ENCODE assay signal across 10 mouse cellular contexts in genomic region chr11:100694926-100695325, GRCm38 (mm10). TPM values are rescaled to one million over a fixed set of nuclear protein-coding genes. Genes with fewer than 3 reads are reported as not detected.
DNase-seq lines count a peak whose midpoint lies in the region; ATAC-seq and TF ChIP-seq lines count a peak whose summit lies in the region.
"Had no signal": no experiment of that assay in that cellular context is flagged by ENCODE, and none has a peak within 500 bp of the region (broad histone marks: within the 10 kb centered on the region; RNA-seq: fewer than 3 reads in every experiment).

No protein-coding gene starts in this region.

- no peak for ATAC-seq in CD4-positive, CD25-positive, alpha-beta regulatory T cell, adult 4 months
- peak; percentile 82 for ATAC-seq in megakaryocyte, adult 5-6 weeks (ENCODE audit: poor library complexity, severe bottlenecking)

- DNase-seq in CD4-positive, CD25-positive, alpha-beta regulatory T cell, adult 2 months (ENCODE audit: low read depth, low spot score) = peak; percentile 81
- peak; percentile 81 for DNase-seq in 3T3-L1 (ENCODE audit: low read depth, low spot score)
- DNase-seq in frontal cortex, postnatal 36 days (ENCODE audit: low spot score in 2 of 2) = peak; percentile 77 to 79
- peak; percentile 81 for DNase-seq in kidney, postnatal 14 days
- DNase-seq in spleen, postnatal 14 days (ENCODE audit: low spot score in 2 of 2) = peak; percentile 56 to 77

- no peak overlapping the region for H3K4me3 ChIP-seq in bone marrow, adult 2 months (replicated peaks; ENCODE audit: control insufficient read depth, low read depth, low read length)
- H3K4me3 ChIP-seq: stomach, embryonic 15.5 days had no signal

- no peaks in the 10 kb centered on the region for H3K4me1 ChIP-seq in bone marrow, adult 2 months (ENCODE audit: control insufficient read depth, insufficient read depth, low read length)

- TF ChIP-seq CTCF in bone marrow, adult 2 months (IDR thresholded peaks at IDR 0.05; ENCODE audit: control insufficient read depth, insufficient read depth, low read length) = peak; percentile 94

- no peak overlapping the region for H3K27ac ChIP-seq in bone marrow, adult 2 months (ENCODE audit: control insufficient read depth, insufficient read depth, low read depth, low read length, poor library complexity)
- H3K27ac ChIP-seq: stomach, embryonic 15.5 days had no signal

- WGBS in bone marrow, adult 2 months = 38% methylated on average over 5 of the region's 5 CpGs

- TF ChIP-seq POLR2A in bone marrow, adult 2 months (IDR thresholded peaks at IDR 0.05; ENCODE audit: borderline replicate concordance, control insufficient read depth, low read depth, low read length) = no peak

RNA-seq across cellular contexts. Expression of gene Zfp385c, which starts 2.7 kb away (rescaled TPM):
- polyA plus RNA-seq in CD4-positive, CD25-positive, alpha-beta regulatory T cell, adult 4 months (2017; shearing (Covaris generic)) = under 1 TPM in 1 of 2 experiments, not detected in 1; 0.23 TPM
- not detected in 2 replicates for polyA plus RNA-seq in bone marrow, adult 2 months (2011; ENCODE audit: insufficient read depth, insufficient read length, low replicate concordance, missing spikeins)
- total RNA-seq in megakaryocyte, adult 5-6 weeks (2015) = not detected in 2 replicates
- total RNA-seq in megakaryocyte, adult 5-6 weeks (2017) = not detected in 2 replicates

RNA-seq across cellular contexts. Expression of gene Dhx58, which starts 9.1 kb away (rescaled TPM):
- polyA plus RNA-seq in CD4-positive, CD25-positive, alpha-beta regulatory T cell, adult 4 months (2017; shearing (Covaris generic)) = 10 to 100 TPM; 31.6 to 60.3 TPM
- 13.2 and 34.6 TPM in 2 replicates for polyA plus RNA-seq in bone marrow, adult 2 months (2011; ENCODE audit: insufficient read depth, insufficient read length, low replicate concordance, missing spikeins)
- total RNA-seq in megakaryocyte, adult 5-6 weeks (2015) = 23.7 and 24.9 TPM in 2 replicates
- 36.9 and 50.9 TPM in 2 replicates for total RNA-seq in megakaryocyte, adult 5-6 weeks (2017)

RNA-seq across cellular contexts. Expression of gene Kat2a, which starts 17.3 kb away (rescaled TPM):
- polyA plus RNA-seq in CD4-positive, CD25-positive, alpha-beta regulatory T cell, adult 4 months (2017; shearing (Covaris generic)) = 10 to 100 TPM; 11.1 to 13.2 TPM
- 7.6 and 16.3 TPM in 2 replicates for polyA plus RNA-seq in bone marrow, adult 2 months (2011; ENCODE audit: insufficient read depth, insufficient read length, low replicate concordance, missing spikeins)
- total RNA-seq in megakaryocyte, adult 5-6 weeks (2015) = 11.0 and 11.5 TPM in 2 replicates
- total RNA-seq in megakaryocyte, adult 5-6 weeks (2017) = 8.7 and 9.0 TPM in 2 replicates

RNA-seq across cellular contexts. Expression of gene Hspb9, which starts 18.7 kb away (rescaled TPM):
- polyA plus RNA-seq in CD4-positive, CD25-positive, alpha-beta regulatory T cell, adult 4 months (2017; shearing (Covaris generic)) = 1 to 10 TPM in 1 of 2 experiments, not detected in 1; 1.0 TPM
- not detected in 2 replicates for polyA plus RNA-seq in bone marrow, adult 2 months (2011; ENCODE audit: insufficient read depth, insufficient read length, low replicate concordance, missing spikeins)
- total RNA-seq in megakaryocyte, adult 5-6 weeks (2015) = not detected in 2 replicates
- total RNA-seq in megakaryocyte, adult 5-6 weeks (2017) = 0.65 TPM in 1 of 2 replicates, not detected in the other
- polyA plus RNA-seq: large intestine, adult 2 months; stomach, embryonic 15.5 days had no signal

RNA-seq across cellular contexts. Expression of gene Rab5c, which starts 43.1 kb away (rescaled TPM):
- 10 to 100 TPM; 21.2 to 35.8 TPM for polyA plus RNA-seq in CD4-positive, CD25-positive, alpha-beta regulatory T cell, adult 4 months (2017; shearing (Covaris generic))
- polyA plus RNA-seq in bone marrow, adult 2 months (2011; ENCODE audit: insufficient read depth, insufficient read length, low replicate concordance, missing spikeins) = 91.8 and 126 TPM in 2 replicates
- total RNA-seq in megakaryocyte, adult 5-6 weeks (2015) = 167 and 170 TPM in 2 replicates
- total RNA-seq in megakaryocyte, adult 5-6 weeks (2017) = 136 and 142 TPM in 2 replicates
